Mouse (Mus musculus): Measurements from ENCODE around the gene Tuba3a. TPM values are rescaled to one million over a fixed set of nuclear protein-coding genes. Genes with fewer than 3 reads are reported as not detected.

Gene Tuba3a
- polyA plus RNA-seq, 1 experiment, result 0.04 TPM

DNA sequence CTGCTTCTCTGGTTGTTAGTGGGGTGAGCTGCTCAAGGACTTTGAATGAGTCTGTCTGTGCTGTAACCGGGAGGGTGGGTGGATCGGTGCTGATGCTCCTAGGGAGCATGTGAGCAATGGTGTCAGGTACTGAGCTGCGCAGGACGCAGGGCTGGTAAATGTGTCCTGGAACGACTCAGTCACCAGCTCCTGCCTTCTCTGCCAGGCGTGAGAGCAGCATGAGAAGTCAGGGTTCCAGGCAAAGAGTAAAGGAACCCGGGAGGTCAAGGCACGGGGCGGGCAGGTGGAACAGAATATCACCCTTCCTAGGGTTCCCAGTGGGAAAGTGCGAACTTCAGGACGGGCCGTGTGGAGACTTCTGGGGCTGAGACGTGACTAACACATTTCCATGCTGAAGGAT, 19.8 kb downstream of the Tuba3a start:
- DNase-seq (ENCODE audit: low spot score), result no peak

- DNase-seq (ENCODE audit: low spot score), result no peak
Observed at GRCm38 (mm10) chr6:125265239-125265638, 20.6 kb downstream of the Tuba3a start.

DNA sequence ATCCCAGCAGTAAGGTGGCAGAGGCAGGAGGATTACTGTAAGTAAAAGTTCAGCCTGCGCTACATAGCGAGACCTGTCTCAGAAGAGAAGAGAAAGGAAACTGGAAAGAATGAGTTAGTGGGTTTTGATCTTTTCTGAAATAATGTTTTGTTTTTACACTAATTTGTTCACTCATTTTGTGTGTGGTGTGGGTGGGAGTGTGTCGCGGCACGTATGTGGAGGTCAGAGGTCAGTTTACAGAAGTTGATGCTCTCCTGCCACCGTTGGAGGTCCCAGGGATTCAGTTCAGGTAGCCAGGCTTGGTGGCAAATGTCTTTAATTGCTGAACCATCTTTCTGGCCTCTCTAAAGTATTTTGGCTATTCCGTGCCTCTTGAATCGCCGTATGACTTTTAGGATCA, 21.6 kb downstream of the Tuba3a start:
- DNase-seq (ENCODE audit: low spot score), result no peak

GRCm38 (mm10) chr6:125260006-125260555, 25.8 kb downstream of the Tuba3a start:
- DNase-seq (ENCODE audit: low spot score), result no peak

DNA sequence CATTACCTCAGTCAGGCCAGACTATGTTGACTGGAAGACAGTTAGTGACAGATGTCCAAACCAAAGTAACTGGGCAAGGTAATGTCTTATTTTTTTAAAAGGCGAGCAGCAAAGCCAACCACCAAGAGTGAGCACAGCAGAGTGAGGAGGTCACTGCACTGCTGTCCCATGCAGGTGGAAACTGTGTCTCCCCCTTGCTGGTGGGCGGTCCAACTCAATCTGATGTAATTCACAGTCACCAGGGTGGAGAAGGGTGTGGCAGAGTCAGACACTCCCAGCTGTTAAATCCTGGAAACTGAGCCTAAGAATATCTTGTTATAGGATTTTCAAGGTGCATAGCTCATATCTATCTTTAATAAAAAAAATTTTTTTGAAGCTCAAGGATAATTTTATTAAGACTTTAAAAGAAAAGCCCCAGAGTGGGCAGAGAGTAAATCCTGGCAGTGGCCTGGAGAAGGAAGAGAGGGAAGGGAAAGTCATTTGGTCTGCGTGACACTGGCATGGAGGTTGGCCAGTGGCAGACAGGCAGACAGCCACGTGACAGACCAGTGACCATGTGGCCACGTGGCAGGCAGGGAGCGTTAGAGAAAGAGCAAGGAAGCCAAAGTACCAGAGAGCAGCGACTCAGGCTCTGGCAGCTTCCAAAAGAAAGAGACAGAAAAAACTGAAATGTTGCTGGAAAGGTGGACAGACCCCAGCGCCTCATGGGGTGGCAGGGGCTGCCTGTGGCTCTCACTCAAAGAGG, 29.4 kb downstream of the Tuba3a start:
- DNase-seq (ENCODE audit: low spot score), result no peak

DNA sequence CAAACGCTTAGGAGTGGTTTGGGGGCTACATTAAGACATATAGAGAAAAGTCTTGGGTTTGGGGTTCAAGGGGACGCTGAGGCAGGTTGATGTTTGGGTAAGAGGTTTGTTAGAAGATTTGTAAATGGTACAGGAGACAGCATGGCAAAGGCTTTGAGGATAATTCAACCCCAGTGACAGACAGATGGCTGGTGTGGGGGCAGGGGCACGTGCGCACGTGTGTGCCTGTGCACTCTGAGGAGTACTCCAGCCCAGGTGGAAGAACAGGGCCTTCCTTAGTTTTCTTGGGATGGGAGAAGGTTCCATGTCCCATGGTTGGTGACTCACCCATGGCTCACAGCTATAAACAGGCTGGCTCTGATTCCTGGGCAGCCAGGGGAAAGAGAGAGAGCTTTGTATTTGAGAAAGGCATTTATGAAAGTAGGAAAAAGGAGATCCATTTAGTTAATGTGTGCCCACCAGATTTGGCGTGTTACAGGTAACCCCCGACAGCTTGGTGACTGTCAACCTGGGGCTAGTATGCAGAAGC, 30.3 kb downstream of the Tuba3a start:
- DNase-seq (ENCODE audit: low spot score), result no peak

DNA sequence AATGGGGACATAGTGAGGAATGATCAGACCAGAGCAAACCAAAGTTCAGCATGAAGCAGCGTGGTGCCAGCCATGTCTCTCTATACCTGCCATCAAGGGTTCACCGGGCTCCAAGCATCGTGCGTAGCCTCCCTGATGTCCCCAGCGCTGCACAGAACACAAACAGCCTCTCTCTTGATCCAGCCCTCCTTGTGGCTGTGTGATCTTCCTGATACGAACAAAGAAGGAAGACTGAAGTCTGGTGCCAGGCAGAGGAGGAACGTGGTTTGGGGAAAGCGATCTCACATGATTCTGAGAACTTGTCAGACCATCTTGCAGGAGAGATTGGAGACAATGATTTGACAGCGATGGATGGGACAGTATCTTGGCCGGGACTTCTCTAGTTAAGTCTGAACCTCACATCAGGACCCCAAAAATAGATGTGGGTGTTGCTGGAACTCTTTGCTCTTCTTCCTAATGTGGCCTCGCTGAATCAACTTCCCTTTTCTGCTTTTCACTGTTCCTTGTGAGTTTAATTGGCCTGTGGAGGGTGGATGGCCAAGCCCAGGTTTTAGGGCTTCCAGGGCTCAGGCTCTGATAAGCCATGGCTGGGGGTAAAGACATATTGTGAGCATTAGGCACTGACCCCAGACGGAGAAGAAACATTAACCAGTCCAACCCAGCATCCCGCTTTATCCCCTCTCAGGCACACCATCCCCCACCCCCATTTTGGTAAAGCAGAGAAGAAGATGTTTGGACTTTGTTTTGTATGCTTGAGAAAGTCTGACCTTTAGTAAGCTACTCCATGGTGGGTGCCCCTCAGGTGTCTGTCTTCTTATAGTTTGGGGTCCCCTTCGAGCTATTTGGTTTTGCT, 31.8 kb downstream of the Tuba3a start:
- DNase-seq (ENCODE audit: low spot score), result no peak

- DNase-seq (ENCODE audit: low spot score), result no peak
Observed at GRCm38 (mm10) chr6:125252711-125253110, 33.1 kb downstream of the Tuba3a start.

- DNase-seq (ENCODE audit: low spot score), result no peak
Observed at GRCm38 (mm10) chr6:125252285-125252684, 33.6 kb downstream of the Tuba3a start.

GRCm38 (mm10) chr6:125244551-125244950, 41.3 kb downstream of the Tuba3a start:
- no peak for DNase-seq (ENCODE audit: low spot score)

GRCm38 (mm10) chr6:125241566-125241965, 44.3 kb downstream of the Tuba3a start:
- DNase-seq (ENCODE audit: low spot score), result no peak

DNA sequence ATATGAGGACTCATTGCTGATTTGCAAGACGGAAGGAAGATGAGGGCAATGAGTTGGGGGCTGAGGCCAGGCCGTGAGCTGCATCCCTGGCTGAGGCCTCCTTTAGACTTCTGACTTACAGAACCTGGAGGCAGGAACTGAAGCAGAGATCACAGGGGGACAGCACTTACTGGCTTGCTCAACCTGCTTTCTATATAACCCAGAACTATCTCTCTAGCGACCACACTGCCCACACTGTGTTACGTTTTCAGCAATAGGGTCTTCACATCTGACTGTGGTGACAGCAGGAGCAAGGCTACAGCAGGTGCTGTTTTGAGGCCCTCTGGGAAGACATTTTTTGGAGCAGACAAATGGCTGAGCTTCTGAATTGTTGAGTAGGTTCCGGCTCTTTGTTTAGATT, 45.2 kb downstream of the Tuba3a start:
- DNase-seq (ENCODE audit: low spot score), result no peak

- DNase-seq (ENCODE audit: low spot score), result no peak
Observed at GRCm38 (mm10) chr6:125239547-125239946, 46.3 kb downstream of the Tuba3a start.

GRCm38 (mm10) chr6:125238396-125238795, 47.4 kb downstream of the Tuba3a start:
- no peak for DNase-seq (ENCODE audit: low spot score)

GRCm38 (mm10) chr6:125237421-125237820, 48.4 kb downstream of the Tuba3a start:
- no peak for DNase-seq (ENCODE audit: low spot score)

DNA sequence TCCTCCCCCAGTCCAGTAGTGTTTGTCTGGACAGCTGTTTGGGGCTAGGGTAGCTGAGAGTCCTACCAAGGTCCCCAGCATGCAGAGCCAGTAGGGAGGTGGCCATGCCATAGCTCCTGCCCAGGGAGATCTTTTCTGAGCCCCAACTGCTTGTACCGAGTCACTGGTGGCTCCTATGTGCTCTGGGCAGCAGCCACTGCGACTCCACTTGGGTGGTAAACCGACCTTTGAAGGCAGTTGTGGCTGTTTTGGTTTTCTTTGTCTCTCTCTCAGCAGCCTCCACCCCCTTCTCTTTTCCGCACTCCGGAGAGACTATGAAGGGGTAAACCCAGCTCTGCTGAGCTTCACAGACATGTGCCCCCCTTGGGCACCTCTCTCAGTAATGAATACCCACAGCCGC, 49.1 kb downstream of the Tuba3a start, which contains the start of gene Cd27:
Gene Cd27 (minus strand): TSS at position 229 of the 400 bp plus-strand sequence.
- no peak for DNase-seq (ENCODE audit: low spot score)

GRCm38 (mm10) chr6:125236341-125236740, 49.5 kb downstream of the Tuba3a start:
- no peak for DNase-seq (ENCODE audit: low spot score)

DNA sequence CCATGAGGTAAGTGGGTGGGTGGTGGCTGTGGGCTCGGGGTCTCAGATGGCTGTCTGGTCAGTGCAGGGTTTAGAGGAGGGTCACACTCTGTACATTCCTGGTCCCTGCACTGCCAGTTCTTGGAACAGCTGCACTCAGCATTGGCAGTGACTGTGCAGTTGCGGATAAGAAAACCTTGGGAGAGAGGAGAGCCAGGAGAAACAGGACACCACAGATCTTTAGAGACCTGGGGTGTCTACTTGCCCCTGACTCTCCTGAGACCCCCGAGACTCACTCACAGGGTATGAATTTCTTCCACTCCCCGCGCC, 51.4 kb downstream of the Tuba3a start:
- no peak for DNase-seq (ENCODE audit: low spot score)

DNA sequence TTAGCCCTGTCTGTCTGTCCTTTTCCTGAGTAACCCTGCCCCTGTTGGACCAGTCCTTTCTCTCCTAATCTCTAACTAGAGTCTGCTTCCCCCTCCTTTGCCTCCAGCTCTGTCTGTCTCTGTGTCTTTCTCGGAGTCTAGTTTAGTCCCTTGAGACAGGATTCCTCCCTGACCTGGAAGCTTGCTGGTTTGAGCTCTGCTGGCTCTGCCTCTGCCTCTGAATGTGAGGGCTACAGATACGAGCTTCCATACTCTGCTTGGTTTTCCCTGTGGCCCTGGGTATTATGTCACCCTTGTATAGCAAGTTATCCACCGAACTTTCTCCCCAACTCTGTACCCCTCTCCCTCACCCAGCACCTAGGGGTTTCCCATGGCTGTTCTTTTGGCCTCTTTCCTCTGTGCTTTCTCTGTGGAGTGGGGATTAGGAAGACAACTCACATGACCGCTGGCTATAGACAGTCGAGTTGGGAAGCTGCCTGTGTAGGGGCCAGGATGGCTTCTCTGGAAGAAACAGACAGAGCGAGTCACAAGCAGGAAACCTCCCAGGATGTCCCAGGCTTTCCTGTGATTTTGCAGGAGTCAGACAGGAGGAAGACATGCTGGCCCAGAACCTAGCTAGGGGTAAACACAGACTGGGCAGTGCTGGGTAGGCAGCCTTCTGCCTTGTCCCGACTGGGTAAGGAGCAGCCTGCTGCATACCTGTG, 51.9 kb downstream of the Tuba3a start:
- DNase-seq (ENCODE audit: low spot score), result no peak

GRCm38 (mm10) chr6:125232516-125232915, 53.3 kb downstream of the Tuba3a start:
- DNase-seq (ENCODE audit: low spot score), result no peak

GRCm38 (mm10) chr6:125232045-125232437, 53.8 kb downstream of the Tuba3a start:
- DNase-seq (ENCODE audit: low spot score), result no peak
